24 mouse cellular contexts compared by ENCODE assay signal in the genomic region with DNA sequence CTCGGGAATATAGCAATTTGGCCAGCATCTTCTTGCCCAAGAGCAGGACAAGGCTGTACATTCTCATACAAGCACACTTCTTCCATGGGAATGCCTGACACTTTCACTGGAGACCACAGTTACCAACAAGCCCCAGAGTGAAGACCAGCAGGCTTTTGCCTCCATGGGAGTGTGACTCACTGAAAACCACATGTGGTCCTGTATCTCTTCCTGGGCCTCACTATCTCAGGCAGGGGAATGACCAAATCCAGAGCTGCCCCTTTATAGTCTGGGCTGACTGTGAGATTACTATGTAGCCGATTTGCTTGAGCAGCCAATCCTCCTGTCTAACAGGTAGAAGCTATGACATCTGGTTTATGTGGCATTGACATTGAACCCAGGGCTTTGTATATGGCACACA. TPM values are rescaled to one million over a fixed set of nuclear protein-coding genes. Genes with fewer than 3 reads are reported as not detected.
A peak's percentile ranks its signal among the peaks of the same experiment; 100 is the strongest.
DNase-seq lines count a peak whose midpoint lies in the region; ATAC-seq and TF ChIP-seq lines count a peak whose summit lies in the region.
"Had no signal": no experiment of that assay in that cellular context is flagged by ENCODE, and none has a peak within 500 bp of the region (broad histone marks: within the 10 kb centered on the region; RNA-seq: fewer than 3 reads in every experiment).

No protein-coding gene starts in this region.

- no peak for TF ChIP-seq RAD21 in MEL (IDR thresholded peaks at IDR 0.05; ENCODE audit: low read depth, low read length)

- H3K4me2 ChIP-seq in neural tube, embryonic 14.5 days (ENCODE audit: low read depth, low read length): no peak overlapping the region
- H3K4me2 ChIP-seq in neural tube, embryonic 15.5 days: no peak overlapping the region

- 0 out of 2 replicates have a peak overlapping the region, but pooled peaks have one; percentile 1 for H3K9ac ChIP-seq in neural tube, embryonic 14.5 days (replicated peaks; ENCODE audit: low read depth, low read length)
- no peak overlapping the region for H3K9ac ChIP-seq in neural tube, embryonic 15.5 days (replicated peaks)
- no peak overlapping the region for H3K9ac ChIP-seq in MEL (ENCODE audit: control insufficient read depth, low read depth, low read length, poor library complexity, severe bottlenecking)

- peak; percentile 38 to 57; a peak in 3 of 4 replicates for TF ChIP-seq EP300 in MEL (IDR thresholded peaks at IDR 0.05; ENCODE audit: low read depth in 1 of 2, low read length in 2 of 2)

- no peak for TF ChIP-seq POLR2A in MEL (IDR thresholded peaks at IDR 0.05; ENCODE audit: control insufficient read depth in 1 of 2, insufficient read depth in 1 of 2, low read depth in 1 of 2, low read length in 2 of 2, poor library complexity in 1 of 2)

- no peaks in the 10 kb centered on the region for H3K79me2 ChIP-seq in MEL (ENCODE audit: control insufficient read depth, insufficient read depth, low read length, poor library complexity)

- 91% methylated on average over 2 of the region's 2 CpGs for WGBS in neural tube, embryonic 14.5 days
- WGBS in neural tube, embryonic 15.5 days: 88% methylated on average over 2 of the region's 2 CpGs

- H3K4me1 ChIP-seq in neural tube, embryonic 14.5 days (ENCODE audit: control insufficient read depth, insufficient read depth, low read length): 0 out of 2 replicates have a peak, but pooled peaks cover 2% of the 10 kb centered on the region
- peaks cover 9% of the 10 kb centered on the region; the same call in 1 of the 2 replicates for H3K4me1 ChIP-seq in neural tube, embryonic 15.5 days
- peaks cover 6 to 32% of the 10 kb centered on the region in 2 experiments; a peak in 3 of 4 replicates for H3K4me1 ChIP-seq in MEL (ENCODE audit: control insufficient read depth in 1 of 2, insufficient read depth in 2 of 2, low read length in 2 of 2)

- no peak overlapping the region for H3K27ac ChIP-seq in neural tube, embryonic 14.5 days (ENCODE audit: low read depth, low read length)
- no peak overlapping the region for H3K27ac ChIP-seq in neural tube, embryonic 15.5 days (replicated peaks)
- H3K27ac ChIP-seq in MEL (ENCODE audit: control insufficient read depth, low read depth, low read length): no peak overlapping the region

- peak; percentile 51 for DNase-seq in 416B (ENCODE audit: low read depth)
- peak; percentile 39 for DNase-seq in MEL (ENCODE audit: low read depth, low spot score)
- no peak for DNase-seq in kidney, adult 9 months
- DNase-seq: adrenal gland, adult 2 months; adrenal gland, adult 8-10 months; adrenal gland, postnatal 10 days; adrenal gland, postnatal 14 days; adrenal gland, postnatal 25 days; adrenal gland, postnatal 36 days; B cell, adult 2 months; cerebellum, adult 11 months; cerebellum, adult 11-12 months; cerebellum, adult 18-20 months; cerebellum, adult 2 months; cerebellum, adult 8-10 months had no signal

- ATAC-seq in neural tube, embryonic 14.5 days (ENCODE audit: low read depth): no peak
- ATAC-seq in neural tube, embryonic 15.5 days (ENCODE audit: low FRiP score): no peak
- ATAC-seq in frontal cortex, adult (ENCODE audit: low TSS enrichment): no peak
- ATAC-seq: activated CD4-positive, CD25-positive, alpha-beta regulatory T cell, adult 4 months; CD4-positive, CD25-positive, alpha-beta regulatory T cell, adult 4 months; Patski had no signal

- no peaks in the 10 kb centered on the region for H3K36me3 ChIP-seq in neural tube, embryonic 14.5 days (ENCODE audit: control insufficient read depth, insufficient read depth, low read length)
- H3K36me3 ChIP-seq in neural tube, embryonic 15.5 days: no peaks in the 10 kb centered on the region
- H3K36me3 ChIP-seq in MEL (ENCODE audit: control insufficient read depth in 1 of 2, insufficient read depth in 2 of 2, low read length in 2 of 2): peaks cover 0 to 18% of the 10 kb centered on the region in 2 experiments; a peak in 2 of 4 replicates
- H3K36me3 ChIP-seq: G1E had no signal

- no peaks in the 10 kb centered on the region for H3K27me3 ChIP-seq in neural tube, embryonic 14.5 days (ENCODE audit: control insufficient read depth, insufficient read depth, low read length)
- no peaks in the 10 kb centered on the region for H3K27me3 ChIP-seq in neural tube, embryonic 15.5 days (replicated peaks)
- no peaks in the 10 kb centered on the region for H3K27me3 ChIP-seq in MEL (ENCODE audit: control insufficient read depth in 1 of 2, insufficient read depth in 2 of 2, low read length in 2 of 2)
- H3K27me3 ChIP-seq: Patski had no signal

- H3K9me3 ChIP-seq in neural tube, embryonic 14.5 days (ENCODE audit: control insufficient read depth, low read length): no peaks in the 10 kb centered on the region
- no peaks in the 10 kb centered on the region for H3K9me3 ChIP-seq in neural tube, embryonic 15.5 days (replicated peaks)
- H3K9me3 ChIP-seq in MEL (replicated peaks; ENCODE audit: insufficient read depth, low read length): no peaks in the 10 kb centered on the region
- H3K9me3 ChIP-seq: G1E had no signal

- no peak for TF ChIP-seq CTCF in MEL (IDR thresholded peaks at IDR 0.05 in 2 of 3, conservative IDR thresholded peaks at IDR 0.05 in 1 of 3; ENCODE audit: control insufficient read depth in 1 of 3, insufficient read depth in 1 of 3, low read depth in 2 of 3, low read length in 3 of 3, poor library complexity in 1 of 3, severe bottlenecking in 1 of 3)

- no peak overlapping the region for H3K4me3 ChIP-seq in neural tube, embryonic 14.5 days (ENCODE audit: low read depth, low read length)
- H3K4me3 ChIP-seq in neural tube, embryonic 15.5 days (replicated peaks): no peak overlapping the region
- no peak overlapping the region for H3K4me3 ChIP-seq in MEL (ENCODE audit: control insufficient read depth in 1 of 2, insufficient read depth in 1 of 2, low read depth in 2 of 2, low read length in 2 of 2)

TF ChIP-seq in MEL, 35 proteins besides CTCF, POLR2A, EP300 and RAD21:
- TF ChIP-seq ETS1 (IDR thresholded peaks at IDR 0.05; ENCODE audit: low read depth, low read length) (0 out of 2 replicates have a peak, but pooled peaks have one; percentile 16), JUND (IDR thresholded peaks at IDR 0.05; ENCODE audit: low read depth, low read length) (peak; percentile 73; the same call in 1 of the 2 replicates), ZNF384 (IDR thresholded peaks at IDR 0.05; ENCODE audit: low read depth, low read length) (no peak), POLR2AphosphoS2 (IDR thresholded peaks at IDR 0.05; ENCODE audit: low read length) (no peak), GATA1 (IDR thresholded peaks at IDR 0.05; ENCODE audit: low read depth, low read length) (peak; percentile 57)

RNA-seq across cellular contexts. Expression of a gene that starts 10.7 kb away (rescaled TPM):
- 1.6 and 2.1 TPM in 2 replicates for polyA plus RNA-seq in neural tube, embryonic 14.5 days (2014; fragmentation: Nextera tagmentation; extraction: Ambion mirVana)
- polyA plus RNA-seq in neural tube, embryonic 15.5 days (2015; fragmentation: Nextera tagmentation; extraction: Ambion mirVana): 1.8 and 3.9 TPM in 2 replicates
- 1.5 and 1.7 TPM in 2 replicates for total RNA-seq in MEL (2012; rRNA removed)
- 1 to 10 TPM in 1 of 2 experiments, not detected in 1; 1.9 TPM for polyA plus RNA-seq in MEL (2012; ENCODE audit: insufficient read depth in 1 of 2, insufficient read length in 2 of 2, low read depth in 1 of 2, low replicate concordance in 2 of 2, missing spikeins in 1 of 2)
- polyA plus RNA-seq: activated CD4-positive, CD25-positive, alpha-beta regulatory T cell, adult 4 months; CD4-positive, CD25-positive, alpha-beta regulatory T cell, adult 4 months; G1E had no signal

RNA-seq across cellular contexts. Expression of a gene that starts 14.7 kb away (rescaled TPM):
- 51.5 and 71.8 TPM in 2 replicates for polyA plus RNA-seq in neural tube, embryonic 14.5 days (2014; fragmentation: Nextera tagmentation; extraction: Ambion mirVana)
- 92.9 and 94.5 TPM in 2 replicates for polyA plus RNA-seq in neural tube, embryonic 15.5 days (2015; fragmentation: Nextera tagmentation; extraction: Ambion mirVana)
- 63.9 and 76.9 TPM in 2 replicates for total RNA-seq in MEL (2012; rRNA removed)
- 10 to 100 TPM in 1 of 2 experiments, not detected in 1; 75.6 TPM for polyA plus RNA-seq in MEL (2012; ENCODE audit: insufficient read depth in 1 of 2, insufficient read length in 2 of 2, low read depth in 1 of 2, low replicate concordance in 2 of 2, missing spikeins in 1 of 2)

RNA-seq across cellular contexts. Expression of a gene that starts 22.5 kb away (rescaled TPM):
- 1.8 and 2.4 TPM in 2 replicates for polyA plus RNA-seq in neural tube, embryonic 14.5 days (2014; fragmentation: Nextera tagmentation; extraction: Ambion mirVana)
- 0.88 and 1.9 TPM in 2 replicates for polyA plus RNA-seq in neural tube, embryonic 15.5 days (2015; fragmentation: Nextera tagmentation; extraction: Ambion mirVana)
- total RNA-seq in MEL (2012; rRNA removed): 0.85 and 0.96 TPM in 2 replicates
- under 1 TPM in 1 of 2 experiments, not detected in 1; 0.63 TPM for polyA plus RNA-seq in MEL (2012; ENCODE audit: insufficient read depth in 1 of 2, insufficient read length in 2 of 2, low read depth in 1 of 2, low replicate concordance in 2 of 2, missing spikeins in 1 of 2)
- total RNA-seq: CH12.LX, G1E had no signal
- polyA plus RNA-seq: activated CD4-positive, CD25-positive, alpha-beta regulatory T cell, adult 4 months; C2C12; CD4-positive, CD25-positive, alpha-beta regulatory T cell, adult 4 months; G1E had no signal

RNA-seq across cellular contexts. Expression of a gene that starts 31.2 kb away (rescaled TPM):
- polyA plus RNA-seq in neural tube, embryonic 14.5 days (2014; fragmentation: Nextera tagmentation; extraction: Ambion mirVana): 456 and 461 TPM in 2 replicates
- polyA plus RNA-seq in neural tube, embryonic 15.5 days (2015; fragmentation: Nextera tagmentation; extraction: Ambion mirVana): 493 and 522 TPM in 2 replicates
- 86.8 and 105 TPM in 2 replicates for total RNA-seq in MEL (2012; rRNA removed)
- polyA plus RNA-seq in MEL (2012; ENCODE audit: insufficient read depth in 1 of 2, insufficient read length in 2 of 2, low read depth in 1 of 2, low replicate concordance in 2 of 2, missing spikeins in 1 of 2): 100 to 1,000 TPM in 1 of 2 experiments, not detected in 1; 133 TPM
